Mouse (Mus musculus) adrenal gland, postnatal 4 days (tissue): ENCODE measurements around the gene Phf8. TPM values are rescaled to one million over a fixed set of nuclear protein-coding genes. Genes with fewer than 3 reads are reported as not detected.
A peak's percentile ranks its signal among the peaks of the same experiment; 100 is the strongest.
"Not testable (repeated sequence)": the region's sequence is repeated elsewhere in the genome, so short reads cannot be mapped to it uniquely, and the experiment has no call there.

Experiments
- DNase-seq, 2 experiments: peaks; one replicate each; pipeline ENCODE4 v3.0.0; 2021 to 2022; ENCODE audit warnings: low spot score in 2 of 2, mixed read lengths in 2 of 2
- long read RNA-seq, 2 experiments: library from polyadenylated mRNA; stranded (forward); transcript quantifications; one replicate each; pipeline ENCODE4 v2.0.0; 2021
- total RNA-seq, 2 experiments: library from RNA; stranded (reverse); gene quantifications; 2 replicates each; pipeline ENCODE4 v1.2.3; 2021

Phf8 gene
- total RNA-seq: 10 to 100 TPM; 26.8 to 28.0 TPM
- long read RNA-seq, experiment 1: 0 reads
- long read RNA-seq, experiment 2, partial matches to known transcripts: 2 of 4 reads
- long read RNA-seq, experiment 2, other reads (novel, unspliced or antisense): 2 of 4 reads

DNA sequence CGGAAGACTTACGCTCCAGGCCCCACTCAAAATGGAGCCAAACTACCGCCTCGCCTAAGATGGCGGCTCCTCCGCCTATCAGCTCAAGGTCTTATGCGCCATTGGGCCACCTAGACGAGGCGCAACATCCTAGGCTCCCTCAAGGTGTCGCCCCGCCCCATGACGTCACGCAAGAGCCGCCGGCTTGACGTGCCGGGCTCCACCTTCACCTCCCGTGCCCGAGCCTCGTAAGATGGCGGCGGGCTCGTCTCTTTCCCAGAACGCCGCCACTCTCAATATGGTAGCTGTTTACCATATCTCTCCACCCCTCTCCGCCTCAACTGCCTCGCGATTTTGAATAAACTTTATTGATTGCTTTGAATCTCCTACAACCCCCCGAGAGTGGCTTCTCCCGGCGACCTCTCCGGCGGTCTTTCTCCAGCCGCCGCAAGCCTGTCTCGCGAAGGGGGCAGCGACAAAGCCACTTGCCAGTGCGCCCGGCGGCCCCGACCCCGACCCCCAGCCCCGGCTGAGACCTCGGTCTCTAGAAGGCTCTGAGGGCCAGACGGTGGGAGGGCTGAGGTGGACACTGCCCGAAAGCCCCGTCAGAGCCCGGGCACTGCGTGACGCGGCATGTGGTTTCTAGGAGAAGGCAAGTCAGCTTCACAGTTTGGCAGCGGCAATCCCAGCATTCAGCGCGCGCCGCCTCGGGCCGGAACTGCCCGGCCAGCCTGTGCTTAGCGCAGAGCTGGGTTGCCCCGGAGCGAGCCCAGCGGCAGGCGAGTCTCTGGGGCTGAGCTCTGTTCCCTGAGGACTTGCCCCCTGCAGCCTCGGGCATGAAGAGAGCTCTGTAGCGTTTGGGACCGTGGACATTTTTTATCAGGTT is at the start of gene Phf8:
Gene Phf8, plus strand, starts transcription at position 215 of the 865 bp plus-strand sequence.
- peak; percentile 72 to 77 for DNase-seq

DNA sequence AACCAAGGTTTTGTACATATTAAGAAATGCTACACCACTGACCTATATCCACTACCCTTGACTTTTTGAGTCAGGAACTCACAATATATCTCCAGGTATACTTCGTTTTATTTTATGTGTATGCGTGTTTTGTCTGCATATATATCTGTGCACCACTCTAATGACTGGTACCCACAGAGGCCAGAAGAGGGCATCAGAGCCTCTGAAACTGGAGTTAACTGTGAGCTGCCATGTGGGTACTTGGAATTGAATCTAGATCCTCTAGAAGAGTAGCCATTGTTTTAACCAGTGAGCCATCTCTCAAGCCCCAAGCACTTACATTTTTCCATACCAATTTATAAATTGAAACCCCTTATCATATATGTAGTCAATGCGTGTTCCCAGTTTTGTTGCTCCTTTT is 32.3 kb upstream of the Phf8 start:
- no peak for DNase-seq

DNA sequence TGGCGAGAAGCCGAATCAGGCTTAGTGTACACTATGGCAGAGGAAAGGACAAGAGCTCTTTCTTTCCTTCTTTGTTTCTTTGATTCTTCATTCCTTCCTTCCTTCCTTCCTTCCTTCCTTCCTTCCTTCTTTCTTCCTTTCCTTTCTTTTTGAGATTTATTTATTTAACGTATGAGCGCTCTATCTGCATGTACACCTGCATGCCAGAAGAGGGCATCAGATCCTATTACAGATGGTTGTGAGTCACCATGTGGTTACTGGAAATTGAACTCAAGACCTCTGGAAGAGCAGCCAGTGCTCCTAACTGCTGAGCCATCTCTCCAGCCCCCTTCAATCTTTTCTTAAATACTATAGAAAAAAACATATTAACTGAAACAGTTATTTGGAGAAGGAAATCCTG is 27.2 kb upstream of the Phf8 start:
- not testable (repeated sequence) for DNase-seq

DNA sequence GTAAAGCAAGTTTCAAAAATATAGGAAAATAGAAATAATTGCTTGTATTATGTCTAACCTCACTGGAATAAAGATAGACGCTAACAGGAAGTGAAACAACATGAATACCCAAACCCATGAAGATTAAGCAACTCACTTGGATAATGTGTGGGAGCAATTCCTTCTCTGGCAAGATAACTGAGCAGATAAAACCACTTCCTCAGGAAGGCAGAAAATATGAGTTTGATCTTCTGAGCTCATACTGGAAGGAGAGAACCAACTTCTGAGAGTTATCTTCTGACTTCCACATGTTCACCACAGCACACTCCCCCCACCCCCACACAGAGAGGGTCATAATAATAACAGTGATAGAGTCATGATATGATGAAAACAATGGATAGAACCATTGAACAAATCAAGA is 23.9 kb upstream of the Phf8 start:
- no peak for DNase-seq

DNA sequence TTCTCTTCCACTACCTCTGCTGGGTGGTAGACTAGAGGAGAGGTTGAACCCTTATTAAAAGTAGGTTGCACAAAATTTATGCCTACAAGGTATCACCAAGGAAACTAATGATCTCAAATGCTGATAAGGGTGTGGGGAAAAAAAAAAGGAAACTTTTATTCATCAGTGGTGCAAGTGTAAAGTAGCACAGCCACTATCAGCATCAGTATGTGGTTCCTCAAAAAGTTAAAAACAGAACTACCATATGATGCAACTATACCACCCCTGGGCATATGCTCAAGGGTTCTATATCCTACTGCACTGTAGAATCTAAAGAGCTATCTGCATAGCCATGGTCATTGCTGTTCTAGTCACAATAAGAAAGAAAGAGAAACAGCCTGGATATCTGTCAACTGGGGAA is 11.9 kb upstream of the Phf8 start:
- no peak for DNase-seq

DNA sequence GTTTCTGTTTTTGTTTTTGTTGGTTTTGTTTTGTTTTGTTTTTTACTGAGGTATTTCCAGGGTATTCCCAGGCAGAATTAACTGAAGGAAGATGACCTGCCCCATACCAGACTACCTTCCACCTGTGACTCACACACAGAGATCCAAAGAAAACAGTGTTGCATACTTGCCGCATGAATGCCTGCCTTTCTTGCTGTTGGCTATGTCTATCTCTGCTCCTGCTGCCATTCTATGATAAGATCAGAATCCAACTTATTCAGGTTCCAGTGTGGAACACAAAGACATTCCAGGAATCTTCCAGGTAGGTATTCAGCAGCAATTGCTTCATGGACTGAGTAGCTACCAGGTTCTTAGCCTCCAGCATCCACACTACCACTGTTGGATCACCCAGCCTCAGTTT is 10.6 kb upstream of the Phf8 start:
- DNase-seq: no peak

DNA sequence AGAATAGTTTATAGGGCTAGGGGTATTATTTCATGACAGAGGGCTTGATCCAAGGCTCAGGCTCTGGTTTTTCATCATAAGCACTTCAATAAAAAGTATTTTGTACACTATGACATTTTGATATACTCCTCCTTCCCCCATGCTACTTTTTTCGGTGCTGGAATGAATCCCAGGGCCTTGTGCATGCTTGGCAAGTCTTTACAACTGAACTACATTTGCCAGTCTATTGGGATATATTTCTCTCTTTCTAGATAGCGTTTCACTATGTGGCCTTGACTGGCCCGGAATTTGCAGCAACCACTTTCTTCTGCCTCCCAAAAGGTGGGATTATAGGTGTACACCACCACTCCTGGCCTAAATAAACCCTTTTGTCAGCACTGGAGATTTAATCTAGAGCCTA is 7.4 kb upstream of the Phf8 start:
- no peak for DNase-seq

DNA sequence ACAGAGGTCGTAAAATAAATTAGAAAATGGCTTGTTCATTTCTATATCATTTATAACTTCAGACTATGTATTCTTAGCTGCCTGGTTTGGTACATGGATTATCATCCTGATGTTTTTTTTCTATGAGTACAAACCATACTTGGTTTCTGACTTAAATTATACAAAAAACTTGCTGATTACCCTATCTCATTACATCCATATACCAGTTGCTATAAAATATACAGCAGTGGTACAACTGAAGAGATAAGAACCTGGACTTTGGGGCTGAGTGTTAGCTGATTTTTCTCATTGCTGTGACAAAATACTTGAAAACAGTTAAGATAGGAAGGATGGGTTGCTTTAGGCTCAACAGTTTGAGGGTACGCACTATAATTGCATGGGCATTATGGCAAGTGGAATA is 6.8 kb upstream of the Phf8 start:
- DNase-seq: no peak

DNA sequence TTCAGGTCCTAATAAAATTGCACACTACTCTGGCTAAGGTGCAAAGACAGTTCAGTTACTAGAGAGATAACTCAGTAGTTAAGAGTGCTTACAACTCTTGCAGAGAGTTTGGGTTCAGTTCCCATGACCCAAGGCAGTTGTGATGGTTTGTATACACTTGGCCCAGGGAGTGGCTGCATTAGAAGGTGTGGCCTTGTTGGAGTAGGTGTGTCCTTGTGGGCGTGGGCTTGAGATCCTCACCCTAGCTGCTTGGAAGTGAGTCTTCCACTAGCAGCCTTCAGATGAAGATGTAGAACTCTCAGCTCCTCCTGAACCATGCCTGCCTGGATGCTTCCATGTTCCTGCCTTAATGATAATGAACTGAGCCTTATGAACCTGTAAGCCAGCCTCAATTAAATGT is 2.3 kb upstream of the Phf8 start:
- no peak for DNase-seq

DNA sequence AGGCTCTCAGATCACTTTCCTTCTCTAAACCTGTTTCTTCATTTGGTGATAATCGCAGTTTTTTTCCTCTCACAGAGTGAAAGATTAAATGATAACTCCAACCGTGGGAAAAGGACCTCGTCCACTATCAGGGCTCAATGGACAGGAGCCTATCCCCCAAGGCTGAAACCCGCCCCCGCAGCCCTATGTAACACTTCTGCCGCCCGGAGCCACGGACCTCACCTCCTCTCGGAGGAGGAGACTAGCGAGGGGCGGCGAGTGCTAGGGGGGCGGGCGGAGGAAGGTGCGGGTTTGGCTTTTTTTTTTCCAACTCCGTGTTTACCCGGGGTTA is 380 bp upstream of the Phf8 start:
- no peak for DNase-seq

DNA sequence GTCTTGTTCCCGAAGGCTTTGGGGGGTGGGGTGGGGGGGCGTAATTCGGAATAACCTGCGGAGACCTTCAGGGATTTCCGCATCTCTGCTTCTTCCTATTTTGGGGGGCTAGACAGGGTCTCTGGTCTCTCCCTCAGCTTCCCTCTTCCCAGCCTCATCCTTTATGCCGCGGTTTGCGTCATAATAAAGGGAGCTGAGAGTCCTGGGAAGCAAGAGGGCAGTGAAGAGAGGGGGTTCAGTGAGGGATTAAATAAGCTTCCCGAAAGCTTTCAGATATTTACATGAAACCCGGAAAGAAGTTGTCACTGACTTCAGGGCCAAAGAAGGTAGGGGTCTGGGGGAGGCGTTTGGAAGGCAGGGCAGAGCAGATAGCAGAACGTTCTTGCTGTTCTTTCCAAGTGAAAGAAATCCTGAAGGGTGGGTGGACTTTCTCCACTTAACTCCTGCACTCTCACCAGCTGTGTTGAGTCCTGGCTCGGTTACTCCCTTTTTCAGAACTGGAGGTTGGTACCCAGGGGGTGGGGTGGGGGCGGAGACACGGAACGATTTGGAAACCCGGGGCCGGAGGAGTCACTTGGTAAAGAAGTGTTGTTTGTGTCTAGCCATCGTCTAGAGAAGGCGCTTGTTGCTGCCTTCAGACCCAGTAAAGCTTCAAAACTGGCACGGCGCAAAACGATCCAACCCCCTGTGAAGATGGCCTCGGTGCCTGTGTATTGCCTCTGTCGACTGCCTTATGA is 1.5 kb downstream of the Phf8 start:
- peak in 1 of 2 experiments; percentile 2 for DNase-seq

DNA sequence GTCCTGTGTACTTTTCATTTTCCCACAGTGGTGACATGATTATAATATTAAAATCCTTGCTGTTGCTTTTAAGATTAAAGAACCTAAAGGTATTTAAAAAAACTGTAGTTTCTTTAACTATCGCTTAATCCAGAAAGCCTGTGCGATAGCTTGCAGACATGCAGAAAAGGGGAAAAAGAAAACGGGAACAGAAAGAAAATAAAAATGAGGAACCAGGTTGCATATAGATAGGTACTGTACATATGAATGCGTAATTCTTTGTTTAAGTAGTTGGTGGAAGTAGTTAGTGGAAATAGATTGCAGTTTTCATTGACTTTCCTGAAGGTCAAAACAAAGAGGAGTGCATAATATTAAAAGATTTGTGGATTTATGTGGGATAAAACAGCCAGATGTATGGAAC is 32.9 kb downstream of the Phf8 start:
- no peak for DNase-seq

DNA sequence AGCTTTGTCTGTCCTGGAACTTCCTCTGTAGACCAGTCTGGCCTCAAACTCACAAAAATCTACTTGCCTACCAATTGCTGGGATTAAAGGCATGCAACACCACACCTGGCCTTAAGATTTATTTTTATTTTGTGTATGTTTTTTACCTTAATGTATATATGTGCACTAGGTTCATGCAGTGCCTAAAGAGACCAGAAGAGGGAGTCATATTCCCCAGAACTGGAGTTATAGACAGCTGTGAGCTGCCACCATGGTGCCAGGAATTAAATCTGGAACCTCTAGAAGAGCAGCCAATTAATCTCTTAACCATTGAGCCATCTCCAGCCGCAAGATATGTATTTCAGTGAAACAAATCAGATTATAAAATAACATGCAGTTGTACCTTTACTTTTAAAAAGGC is 54.7 kb downstream of the Phf8 start:
- no peak for DNase-seq

DNA sequence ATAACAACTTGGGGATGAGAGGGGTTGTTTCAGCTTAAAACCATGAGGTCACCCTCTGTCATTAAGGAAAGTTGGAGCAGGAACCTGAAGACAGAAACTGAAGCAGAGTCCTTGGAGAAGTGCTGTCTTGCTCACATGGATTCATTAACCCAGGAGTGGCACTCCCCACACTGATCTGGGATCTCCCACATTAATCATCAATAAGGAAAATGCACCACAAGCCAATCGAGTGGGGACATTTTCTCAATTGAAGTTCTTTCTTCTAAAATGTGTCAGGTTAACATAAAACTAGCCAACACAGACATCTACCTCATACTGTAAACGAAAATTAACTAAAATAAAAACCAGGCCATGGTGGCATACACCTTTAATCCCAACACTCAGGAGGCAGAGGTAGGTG is 122.9 kb downstream of the Phf8 start:
- no peak for DNase-seq

DNA sequence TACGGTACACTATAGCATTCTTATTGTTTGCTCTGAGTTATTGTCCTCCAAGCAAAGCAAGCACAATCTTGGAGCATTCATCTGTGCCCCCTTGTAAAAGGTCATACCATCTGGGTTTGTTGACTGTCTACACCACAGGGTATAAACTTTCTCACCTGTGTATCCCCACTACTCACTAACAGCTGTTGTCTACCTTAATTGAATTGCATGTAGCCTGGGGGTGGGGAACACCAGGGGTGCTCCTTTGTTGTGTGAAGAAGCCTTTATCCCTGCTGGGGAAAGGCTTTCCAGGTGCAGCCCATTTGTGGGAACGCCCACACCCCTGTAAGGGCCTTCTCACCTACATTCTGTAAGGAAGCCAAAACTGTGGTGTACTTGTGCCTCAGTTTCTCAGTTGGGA is 133.3 kb downstream of the Phf8 start:
- no peak for DNase-seq

DNA sequence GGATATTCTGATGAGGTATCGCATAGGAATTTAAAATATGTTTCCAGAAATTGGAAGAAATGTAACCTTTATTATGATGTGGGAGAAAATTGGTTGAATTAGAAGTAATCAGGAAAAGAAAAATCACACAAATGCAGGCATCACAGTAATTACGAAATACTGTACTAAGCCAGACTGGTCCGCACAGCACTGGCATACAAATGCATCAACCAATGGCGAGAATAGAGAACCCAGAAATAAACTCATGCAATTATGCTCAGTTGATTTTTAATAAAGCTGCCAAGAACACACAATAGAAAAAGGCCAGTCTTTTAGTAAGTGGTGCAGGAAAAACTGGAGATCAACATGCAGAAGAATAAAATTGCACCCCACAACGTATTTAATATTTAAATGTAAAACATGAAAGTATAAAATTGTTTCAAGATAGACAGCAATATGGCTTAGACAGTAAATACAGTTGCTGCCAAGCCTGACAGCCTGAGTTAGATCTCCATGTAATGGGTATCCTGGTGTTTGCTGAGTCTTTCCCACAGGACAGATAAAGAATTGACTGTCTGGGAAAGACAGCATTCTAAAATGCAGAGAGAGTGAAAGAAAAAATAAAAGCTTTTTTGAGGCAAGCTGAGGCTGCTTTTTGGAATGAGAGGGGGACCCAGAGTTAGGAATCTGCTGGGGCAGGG is 154.2 kb downstream of the Phf8 start:
- no peak for DNase-seq

Other genes starting within 250 kb of the Phf8 start
- 10 to 100 TPM; 12.8 to 15.3 TPM for gene Fam120c, start 176.5 kb upstream of the Phf8 start, total RNA-seq